Mouse (Mus musculus) layer of hippocampus, postnatal 25 days (tissue): ENCODE data around the gene Pomt1. TPM values are rescaled to one million over a fixed set of nuclear protein-coding genes. Genes with fewer than 3 reads are reported as not detected.

Source experiments
- DNase-seq, 2 experiments: peaks; one replicate each; pipeline ENCODE4 v3.0.0; 2022; ENCODE audit warnings: mixed read lengths in 2 of 2, low spot score in 1 of 2; ENCODE audit errors: extremely low spot score in 1 of 2
- total RNA-seq, 2 experiments: library from RNA; stranded (reverse); gene quantifications; 2 replicates each; pipeline ENCODE4 v1.2.3; 2021

The Pomt1 gene
- 10 to 100 TPM; 21.4 to 25.2 TPM for total RNA-seq

DNA sequence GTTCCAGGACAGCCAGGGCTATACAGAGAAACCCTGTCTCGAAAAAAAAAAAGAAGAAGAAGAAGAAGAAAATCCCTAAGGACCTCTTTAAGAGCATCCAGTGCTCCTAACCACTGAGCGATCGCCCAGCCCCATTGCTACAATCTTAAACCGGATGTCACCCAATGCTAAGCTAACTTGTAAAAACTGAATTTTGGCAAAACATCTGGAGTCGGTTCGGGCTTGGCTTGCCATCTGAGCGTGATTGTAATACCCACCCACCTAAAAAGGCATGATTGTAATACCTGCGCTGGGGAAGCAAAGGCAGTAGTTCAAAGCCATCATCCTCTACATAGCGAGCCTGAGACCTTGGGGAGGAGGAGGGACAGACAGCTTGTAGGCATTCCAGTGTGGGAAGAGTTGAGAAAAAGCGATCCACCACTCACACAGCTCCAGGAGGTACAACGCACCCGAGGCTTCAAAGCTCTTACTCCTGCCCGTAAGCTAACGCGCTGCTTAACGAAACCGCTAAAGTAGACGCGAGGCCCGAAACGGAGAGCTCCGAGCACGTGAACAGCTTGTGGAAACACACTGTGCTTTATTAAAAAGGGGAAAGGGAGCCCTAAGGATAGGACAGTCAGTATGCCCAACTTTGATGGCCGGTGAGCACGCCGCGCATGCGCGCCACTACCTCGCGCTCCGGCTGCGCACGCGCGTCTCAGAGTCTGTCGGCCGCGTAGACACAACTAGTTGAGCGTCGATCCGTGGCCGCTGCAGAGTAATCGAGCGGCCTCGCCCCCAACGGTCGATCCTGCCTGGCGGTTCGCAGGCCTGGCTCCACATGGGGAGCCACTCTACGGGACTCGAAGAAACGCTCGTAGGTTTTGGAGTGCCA lies at the start of gene Pomt1:
TSS of gene Pomt1 (plus strand) at position 705 of the 874 bp plus-strand sequence.
- peak; percentile 73 to 85 for DNase-seq

DNA sequence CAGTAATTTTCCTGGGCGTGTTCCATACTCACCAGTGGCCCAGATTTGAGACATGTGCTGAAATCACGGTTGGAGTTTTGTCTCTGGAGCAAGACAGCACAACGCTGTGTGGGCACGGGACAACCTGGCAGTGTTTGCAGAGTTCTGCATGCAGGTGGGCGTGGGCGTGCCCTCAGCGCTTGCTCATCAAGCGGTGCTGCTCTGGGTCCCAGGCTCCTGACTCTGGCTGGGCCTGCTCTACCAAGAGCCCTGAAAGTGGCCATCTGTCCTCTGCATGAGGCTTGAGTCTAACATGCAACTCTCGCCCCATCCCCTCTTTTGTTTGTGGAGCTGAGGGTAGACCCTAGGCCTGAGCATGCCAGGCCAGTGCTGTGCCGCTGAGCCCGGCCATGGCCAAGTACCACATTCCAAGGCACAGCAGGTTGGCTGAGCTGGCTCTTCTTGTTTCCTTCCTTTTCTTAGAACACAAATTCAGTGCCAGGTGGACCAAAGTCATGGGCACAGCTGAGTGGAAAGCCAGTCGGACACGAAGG lies 49.3 kb upstream of the Pomt1 start:
- peak in 1 of 2 experiments; percentile 54 for DNase-seq

DNA sequence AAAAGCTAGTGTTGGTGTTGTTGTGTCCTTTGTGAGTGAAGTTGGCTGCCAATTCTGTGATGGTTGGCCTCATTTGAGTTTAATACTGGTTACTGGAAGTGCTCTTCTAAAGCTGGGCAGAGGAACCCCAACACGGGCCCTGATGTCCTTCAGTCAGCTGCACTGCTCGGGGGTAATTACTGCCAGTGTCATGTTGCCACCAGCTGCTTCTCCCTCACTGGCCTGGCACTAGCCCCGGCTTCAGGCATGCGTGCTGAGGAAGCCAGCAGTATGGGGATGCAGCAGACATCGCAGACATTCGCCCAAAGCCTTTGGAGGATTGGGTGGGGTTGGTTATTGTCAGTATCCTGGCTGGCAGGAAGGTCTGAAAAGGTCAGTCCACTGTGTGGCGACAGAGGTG lies 48.7 kb upstream of the Pomt1 start:
- no peak for DNase-seq

DNA sequence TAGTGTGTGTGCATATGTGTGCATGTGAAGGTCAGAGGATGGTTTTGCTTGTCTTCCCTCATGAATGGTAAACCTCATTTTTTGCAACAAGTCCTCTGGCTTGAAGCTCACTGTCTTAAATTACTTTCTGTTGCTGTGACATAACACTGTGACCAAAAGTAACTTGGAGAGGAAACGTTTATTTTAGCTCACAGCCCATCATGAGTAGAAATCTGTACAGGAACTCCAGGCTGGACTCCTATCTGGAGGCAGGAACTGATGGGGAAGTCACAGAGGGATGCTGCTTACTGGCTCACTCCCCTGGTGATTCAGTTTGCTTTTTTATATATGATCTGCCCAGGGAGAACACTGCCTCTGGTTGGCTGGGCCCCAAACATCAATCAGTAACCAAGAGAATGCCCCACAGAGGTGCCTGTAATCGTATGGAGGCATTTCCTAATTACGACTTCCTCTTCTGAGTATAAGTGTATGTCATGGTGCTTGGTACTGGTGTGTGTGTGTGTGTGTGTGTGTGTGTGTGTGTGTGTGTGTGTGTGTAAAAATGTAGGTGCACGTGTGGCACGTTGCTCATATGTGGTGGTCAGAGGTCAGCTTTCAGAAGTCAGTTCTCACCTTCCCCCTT lies 47.2 kb upstream of the Pomt1 start:
- no peak for DNase-seq

DNA sequence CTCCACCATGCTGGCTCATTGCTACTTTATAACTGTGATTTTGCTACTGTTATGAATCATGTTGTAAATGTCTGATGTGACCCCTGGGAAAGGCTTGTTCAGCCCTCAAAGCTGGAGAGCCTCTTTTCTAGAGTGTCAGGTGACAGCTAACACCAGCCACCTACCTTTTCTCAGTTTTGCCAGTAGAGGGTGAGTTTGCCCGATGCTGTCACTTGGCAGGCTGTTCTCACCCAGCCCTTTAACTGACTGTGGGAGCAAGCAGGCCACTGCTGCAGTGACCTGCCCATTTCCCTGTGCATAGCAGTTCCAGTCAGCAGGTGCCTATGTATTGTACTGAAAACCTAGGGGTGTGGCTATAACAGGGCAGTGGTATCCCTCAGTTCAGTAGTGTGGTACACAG lies 45.8 kb upstream of the Pomt1 start:
- no peak for DNase-seq

DNA sequence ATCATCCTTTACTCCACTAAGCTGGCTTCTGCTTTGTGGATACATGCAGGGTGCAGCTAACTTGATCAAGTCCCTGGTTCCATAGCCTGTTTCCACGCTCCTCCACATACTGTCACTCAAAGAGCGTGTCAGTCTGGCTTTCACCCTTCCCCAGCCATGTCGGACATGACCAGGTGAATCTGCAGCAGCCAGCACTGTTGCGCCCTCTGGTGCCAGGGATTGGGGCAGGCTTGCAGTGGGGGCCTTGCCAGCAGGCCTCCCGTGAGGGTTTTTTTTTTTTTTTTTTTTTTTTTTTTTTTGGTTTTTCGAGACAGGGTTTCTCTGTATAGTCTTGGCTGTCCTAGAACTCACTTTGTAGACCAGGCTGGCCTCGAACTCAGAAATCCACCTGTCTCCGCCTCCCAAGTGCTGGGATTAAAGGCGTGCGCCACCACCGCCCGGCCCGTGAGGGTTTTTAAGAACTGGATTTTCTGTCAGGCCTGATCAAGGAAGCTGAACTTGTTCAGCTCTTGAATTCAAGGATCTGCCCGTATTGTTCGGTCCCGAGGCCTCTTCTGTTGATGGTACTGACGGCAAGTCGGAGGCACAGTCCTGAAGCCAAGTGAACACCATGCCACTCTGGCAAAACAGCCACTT lies 44.4 kb upstream of the Pomt1 start:
- DNase-seq = peak in 1 of 2 experiments; percentile 50

DNA sequence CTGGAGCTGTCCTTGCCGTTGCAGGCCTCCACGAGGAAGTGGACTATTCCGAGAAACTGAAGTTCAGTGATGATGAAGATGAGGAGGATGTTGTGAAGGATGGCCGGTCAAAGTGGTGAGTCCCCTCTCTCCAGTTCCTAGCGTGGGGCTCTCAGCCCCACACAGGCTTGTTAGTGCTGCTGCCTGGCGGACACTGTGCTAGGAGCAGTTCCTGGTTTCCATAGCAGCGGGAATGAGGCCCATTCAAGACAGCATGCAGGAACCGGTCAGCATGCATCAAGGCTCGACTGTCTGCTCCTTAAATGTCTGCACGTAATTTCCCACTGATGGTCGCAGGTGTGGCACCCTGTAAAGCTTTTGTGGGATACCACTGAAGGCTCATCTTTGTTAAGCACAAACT lies 37.4 kb upstream of the Pomt1 start:
- DNase-seq = no peak

DNA sequence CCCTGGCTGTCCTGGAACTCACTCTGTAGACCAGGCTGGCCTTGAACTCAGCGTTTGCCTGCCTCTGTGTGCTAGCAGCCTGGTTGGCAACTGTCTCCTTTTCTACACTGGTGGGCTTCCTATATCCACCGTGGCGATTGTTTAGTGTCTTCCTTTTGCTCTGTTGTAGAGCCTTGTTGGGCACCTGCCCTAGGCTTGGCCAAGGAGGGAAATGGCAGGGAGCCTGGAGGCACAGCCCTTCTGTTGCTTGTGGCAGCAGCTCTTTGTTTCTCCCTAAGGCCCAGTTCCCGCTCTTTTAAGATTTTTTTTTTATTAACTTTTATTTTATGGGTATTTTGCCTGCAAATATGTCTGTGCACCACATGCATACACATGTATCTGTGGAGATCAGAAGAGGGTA lies 36.4 kb upstream of the Pomt1 start:
- no peak for DNase-seq

DNA sequence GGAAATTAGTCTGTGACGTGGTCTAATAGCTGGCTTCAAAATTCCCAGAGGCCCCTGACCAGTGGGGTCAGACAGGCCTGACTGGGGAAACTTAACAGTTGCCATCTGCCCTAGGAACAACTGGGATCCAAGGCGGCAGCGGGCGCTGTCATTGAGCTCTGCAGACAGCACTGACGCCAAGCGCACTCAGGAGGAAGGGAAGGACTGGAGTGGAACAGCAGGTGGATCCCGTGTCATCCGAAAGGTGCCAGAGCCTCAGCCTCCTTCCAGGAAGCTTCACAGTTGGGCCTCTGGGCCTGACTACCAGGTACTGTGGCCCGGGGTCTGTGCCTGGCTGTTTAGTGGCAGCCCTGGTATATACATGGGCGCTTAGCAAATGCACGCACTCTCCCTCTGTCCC lies 35.7 kb upstream of the Pomt1 start:
- no peak for DNase-seq

DNA sequence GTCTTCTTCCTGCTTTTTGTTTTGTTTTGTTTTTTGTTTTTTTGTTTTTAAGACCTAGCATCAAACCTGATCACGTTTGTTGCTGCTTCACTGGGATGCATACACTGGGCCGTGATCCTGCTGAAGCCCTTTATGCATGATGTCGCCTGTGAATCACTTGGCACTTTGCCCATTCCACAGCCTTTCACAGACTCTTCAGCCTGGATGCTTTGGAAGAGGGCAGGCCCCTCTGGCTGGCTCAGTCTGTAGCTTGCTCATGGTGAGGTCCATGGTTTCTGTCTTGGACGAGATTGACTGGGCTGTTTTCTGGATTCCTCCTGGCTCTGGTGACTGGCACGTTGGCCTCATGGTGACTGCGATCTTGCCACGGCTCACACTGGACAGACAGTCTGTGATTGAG lies 34.9 kb upstream of the Pomt1 start:
- no peak for DNase-seq

DNA sequence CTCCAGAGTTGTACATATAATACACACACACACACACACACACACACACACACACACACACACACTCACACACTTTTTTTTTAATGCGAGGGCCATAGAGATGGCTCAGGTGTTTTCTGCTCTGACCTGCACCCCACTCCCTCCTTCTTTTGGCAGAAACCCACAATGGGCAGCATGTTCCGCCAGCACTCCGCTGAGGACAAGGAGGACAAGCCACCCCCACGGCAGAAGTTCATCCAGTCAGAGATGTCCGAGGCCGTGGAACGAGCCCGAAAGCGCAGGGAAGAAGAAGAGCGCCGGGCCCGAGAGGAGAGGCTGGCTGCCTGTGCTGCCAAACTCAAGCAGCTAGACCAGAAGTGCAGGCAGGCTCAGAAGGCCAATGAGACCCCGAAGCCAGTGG lies 32.5 kb upstream of the Pomt1 start:
- DNase-seq = no peak

DNA sequence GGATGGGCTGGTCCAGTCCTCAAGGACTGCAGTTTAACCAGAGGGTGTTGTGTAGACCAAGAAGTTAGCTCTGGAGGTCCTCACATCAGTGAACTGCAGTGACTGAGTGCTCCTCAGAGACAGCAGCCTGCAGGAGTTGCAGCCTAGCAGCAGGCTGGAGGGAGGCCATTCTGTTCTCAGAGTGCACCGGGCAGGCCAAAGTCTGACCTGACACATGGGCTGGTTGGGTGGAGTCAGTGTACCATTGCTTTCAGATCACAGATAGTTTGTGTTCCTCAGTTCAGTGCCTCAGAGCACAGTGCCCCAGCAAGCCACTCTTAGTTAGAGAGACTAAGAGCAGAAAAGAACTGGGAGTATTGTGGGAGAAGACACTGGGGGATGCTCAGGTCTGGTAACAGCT lies 28.7 kb upstream of the Pomt1 start:
- no peak for DNase-seq

DNA sequence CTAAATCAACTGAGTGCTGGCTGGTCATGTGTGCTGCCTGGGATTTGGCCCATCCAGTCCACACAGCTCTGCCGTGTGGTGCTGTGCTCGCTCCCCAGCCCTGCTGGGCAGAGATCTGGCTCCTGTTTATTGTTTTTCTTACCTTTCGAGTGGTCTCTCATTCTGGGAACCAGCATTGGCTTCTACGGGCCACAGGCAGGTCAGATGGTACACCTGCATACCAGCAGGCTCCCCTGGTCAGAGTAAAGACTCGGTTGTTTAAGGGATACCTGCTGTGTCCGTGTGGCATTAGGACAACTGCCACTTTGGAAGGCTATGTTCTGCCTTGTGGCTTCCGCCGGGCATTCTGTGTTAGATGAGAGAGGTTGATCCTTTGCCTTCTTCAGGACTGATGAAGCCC lies 24.7 kb upstream of the Pomt1 start:
- no peak for DNase-seq

DNA sequence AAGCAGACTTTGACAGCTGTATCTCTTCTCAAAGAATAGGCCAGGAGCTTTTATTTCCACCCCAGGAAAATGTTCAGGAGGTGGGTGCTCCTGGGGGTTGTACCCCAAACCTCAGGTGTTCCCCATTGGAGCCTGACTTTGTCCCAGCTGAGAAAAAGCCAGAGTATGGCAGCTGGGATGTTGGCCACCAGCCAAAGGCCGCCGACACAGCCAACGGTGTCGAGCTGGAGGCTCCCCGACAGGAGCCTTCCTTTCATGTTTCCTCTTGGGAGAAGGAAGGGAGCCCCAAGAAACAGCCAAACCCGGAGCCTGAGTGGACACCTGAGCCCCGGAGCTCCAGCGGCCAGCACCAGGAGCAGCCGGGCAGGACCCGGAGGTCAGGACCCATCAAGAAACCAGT lies 23.4 kb upstream of the Pomt1 start:
- no peak for DNase-seq

DNA sequence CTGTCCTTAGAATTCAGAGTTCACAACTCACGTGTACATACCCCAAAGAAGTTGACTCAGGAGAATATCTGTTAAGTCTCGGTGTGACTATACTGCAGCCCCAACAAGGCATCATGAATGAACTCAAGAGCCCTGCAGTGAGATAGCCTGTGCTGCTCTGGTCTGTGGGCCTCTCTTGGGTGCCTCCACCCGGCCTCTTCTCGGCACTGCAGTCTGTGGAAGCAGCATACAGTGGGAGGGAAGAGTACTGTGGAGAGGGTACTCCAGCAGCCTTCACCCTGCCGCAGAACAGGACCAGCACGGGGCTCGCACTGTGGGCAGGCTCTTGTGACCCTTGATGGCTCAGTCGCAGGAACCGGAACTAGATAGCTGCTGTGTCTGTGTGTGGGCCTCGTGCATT lies 20.8 kb upstream of the Pomt1 start:
- no peak for DNase-seq

DNA sequence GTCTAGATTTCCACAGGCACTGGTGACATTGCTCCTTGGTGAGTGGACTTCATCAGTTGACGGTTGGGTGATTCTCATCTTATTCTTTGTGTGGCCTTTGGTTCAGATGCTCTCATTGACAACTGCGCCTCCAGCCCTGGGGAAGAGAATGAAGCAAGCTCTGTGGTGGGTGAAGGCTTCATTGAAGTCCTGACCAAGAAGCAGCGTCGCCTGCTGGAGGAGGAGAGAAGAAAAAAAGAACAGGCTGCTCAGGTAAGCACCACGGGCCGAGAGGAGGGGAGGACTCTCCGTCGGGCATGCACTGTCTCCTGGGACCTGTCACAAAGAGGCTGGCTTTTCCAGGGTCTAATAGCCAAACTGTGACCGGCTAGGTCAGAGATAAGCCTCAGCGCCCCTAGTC lies 19.9 kb upstream of the Pomt1 start:
- no peak for DNase-seq

DNA sequence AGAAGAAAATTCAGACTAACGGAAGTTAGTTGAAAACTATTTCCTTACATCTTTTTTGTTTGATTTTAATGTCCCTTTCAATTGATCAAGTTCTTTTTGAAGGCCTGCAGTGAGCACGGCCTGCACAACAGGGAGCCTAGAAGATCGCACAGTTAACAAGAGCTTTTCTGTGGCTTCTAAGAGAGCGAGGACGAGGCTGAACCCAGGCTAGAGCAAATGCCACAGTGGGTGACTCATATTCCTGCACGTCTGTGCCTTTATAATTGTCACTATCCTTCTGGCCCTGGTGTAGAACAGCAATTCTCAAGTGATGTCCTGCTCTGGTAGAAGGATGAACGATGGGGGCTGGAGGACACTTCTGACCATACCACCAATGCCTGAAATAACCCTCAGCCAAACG lies 18.7 kb upstream of the Pomt1 start:
- DNase-seq = no peak

DNA sequence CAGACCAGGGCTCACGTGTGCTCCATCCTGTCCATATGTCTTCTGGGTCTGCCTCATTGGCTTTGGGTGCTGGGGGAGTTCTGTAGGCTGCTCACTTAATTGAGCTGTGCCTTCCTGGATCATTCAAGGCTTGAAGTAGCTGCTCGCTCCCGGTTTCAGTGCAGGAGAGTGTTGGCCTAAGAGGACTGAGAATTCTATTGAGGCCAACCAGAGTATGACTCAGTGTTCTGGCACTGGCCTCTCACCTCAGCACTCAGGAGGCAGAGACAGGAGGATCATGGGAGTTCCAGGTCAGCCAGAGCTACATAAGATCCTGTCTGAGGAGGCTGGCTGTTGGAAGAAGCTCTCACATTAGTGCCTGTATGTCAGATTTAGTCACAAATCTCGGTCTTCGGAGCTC lies 18.3 kb upstream of the Pomt1 start:
- DNase-seq = no peak

DNA sequence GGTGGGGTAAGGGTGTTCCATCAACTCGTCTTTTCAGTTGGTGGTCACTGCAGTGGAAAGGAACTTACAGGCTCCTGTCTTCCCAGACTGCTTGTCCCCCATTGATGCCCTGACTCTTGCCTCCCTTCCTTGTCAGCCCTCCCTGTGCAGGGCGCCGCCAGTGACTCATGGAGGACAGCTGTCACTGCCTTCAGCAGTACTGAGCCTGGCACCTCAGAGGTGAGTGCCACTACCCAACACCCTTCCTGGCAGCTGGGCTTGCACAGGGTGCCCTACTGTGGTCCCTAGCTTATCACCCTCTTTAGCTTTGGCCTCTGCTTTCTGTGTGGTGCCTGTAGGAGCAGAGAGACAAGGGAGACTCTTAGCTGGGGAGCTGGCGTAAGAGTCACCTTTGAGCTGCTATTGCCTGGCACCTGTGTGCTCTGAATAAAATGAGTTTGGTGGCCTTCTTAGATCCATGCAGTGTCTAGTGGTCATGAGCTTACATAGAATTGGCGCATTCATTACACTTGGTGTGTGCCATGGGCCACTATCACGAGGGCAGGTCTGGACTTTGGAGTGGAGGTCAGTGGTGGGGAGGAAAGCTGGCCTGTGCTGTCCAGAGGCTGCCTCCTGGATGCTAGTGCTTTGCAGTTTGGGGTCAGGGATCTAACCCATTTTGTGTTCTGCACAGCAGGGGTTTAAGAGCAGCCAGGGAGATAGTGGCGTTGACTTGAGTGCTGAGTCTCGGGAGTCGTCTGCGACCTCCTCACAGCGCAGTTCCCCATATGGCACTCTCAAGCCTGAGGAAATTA lies 17.7 kb upstream of the Pomt1 start:
- DNase-seq = no peak

DNA sequence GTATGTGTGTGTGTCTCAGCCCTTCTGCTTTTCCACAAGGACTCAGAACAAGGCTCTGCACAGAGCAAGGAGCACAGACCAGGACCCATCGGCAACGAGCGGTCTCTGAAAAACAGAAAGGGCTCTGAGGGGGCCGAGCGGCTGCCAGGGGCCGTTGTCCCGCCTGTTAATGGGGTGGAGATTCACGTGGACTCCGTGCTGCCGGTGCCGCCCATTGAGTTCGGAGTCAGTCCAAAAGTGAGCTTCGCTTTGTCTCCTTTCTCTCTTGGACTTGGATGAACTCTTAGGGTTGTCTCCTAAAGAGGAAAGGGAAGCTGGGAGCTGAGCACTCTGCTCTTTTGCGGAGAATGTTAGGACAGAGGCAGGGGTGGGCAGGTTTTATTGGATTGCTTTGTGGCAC lies 16.9 kb upstream of the Pomt1 start:
- no peak for DNase-seq

DNA sequence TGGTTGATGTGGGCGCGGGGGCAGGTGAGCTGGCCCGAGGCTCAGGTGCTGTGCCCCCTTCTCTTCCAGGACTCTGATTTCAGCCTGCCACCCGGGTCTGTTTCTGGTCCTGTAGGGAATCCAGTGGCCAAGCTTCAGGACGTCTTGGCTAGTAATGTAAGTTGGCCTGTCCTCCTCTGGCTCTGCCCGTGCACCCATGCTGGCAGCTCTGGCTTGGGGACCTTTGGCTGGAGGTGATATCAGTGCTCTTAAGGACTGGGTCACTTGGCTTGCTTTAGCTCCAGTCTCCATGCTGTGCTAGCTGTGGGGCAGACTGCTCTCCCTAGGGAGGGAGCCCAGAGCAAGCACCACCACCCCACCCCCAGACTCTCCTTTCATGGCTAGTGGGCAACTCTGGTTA lies 16.4 kb upstream of the Pomt1 start:
- no peak for DNase-seq
